Mouse (Mus musculus): ENCODE results near the gene Myo1e. TPM values are rescaled to one million over a fixed set of nuclear protein-coding genes. Genes with fewer than 3 reads are reported as not detected.

Gene Myo1e
- polyA plus RNA-seq, 1 experiment from 2014 or later = 17.6 TPM

DNA sequence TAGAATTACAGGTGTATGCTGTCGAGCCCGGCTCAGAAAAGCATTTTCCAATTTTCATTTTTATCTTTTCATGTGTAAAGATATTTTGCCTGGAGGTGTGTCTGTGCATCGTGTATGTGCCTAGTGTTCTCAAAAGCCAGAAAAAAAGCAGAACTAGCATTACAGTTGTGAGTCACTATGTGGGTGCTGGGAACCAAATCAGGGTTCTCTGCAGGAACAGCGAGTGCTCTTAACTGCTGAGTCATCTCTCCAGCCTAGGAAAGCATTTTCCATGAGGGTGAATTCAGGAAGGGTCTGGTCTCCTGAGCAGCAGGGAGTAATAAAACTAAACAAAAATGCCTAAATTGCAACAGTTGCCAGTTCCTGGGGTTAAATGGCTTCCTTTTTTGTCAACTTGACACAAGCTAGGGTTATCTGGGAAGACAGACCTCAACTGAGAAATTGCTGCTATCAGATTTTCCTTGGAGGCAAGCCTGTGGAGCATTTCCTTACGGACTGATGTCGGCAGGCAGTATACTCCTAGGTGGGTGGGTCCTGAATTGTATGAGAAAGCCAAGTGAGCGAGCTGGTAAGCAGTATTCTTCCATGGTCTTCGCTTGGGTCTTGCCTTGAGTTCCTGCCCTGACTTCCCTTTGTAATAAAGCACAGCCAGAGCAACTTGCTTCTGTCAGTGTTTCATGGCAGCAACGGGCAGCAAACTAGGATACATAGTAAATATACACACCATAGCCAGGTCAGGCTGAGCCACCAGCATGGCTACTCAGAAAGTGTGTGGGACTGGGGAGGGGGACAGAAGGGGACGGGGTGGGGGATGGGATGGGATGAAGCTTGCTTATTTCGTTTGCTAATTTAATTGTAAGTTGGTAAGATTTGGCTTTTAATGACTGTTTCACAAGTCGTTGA lies 184.8 kb downstream of the Myo1e start:
- Histone ChIP-seq H3K27me3 (replicated peaks; ENCODE audit: low read depth, poor library complexity, severe bottlenecking) (no peaks in the 10 kb centered on the region), H3K9me3 (no peaks in the 10 kb centered on the region), H3K4me3 (no peak overlapping the region), H3K27ac (replicated peaks) (no peak overlapping the region), H3K4me1 (peaks cover 6% of the 10 kb centered on the region; the same call in 1 of the 2 replicates), H3K36me3 (replicated peaks) (peaks cover 15% of the 10 kb centered on the region)
- WGBS = 83% methylated on average over 12 of the region's 12 CpGs
- no peak for DNase-seq (ENCODE audit: low spot score)

DNA sequence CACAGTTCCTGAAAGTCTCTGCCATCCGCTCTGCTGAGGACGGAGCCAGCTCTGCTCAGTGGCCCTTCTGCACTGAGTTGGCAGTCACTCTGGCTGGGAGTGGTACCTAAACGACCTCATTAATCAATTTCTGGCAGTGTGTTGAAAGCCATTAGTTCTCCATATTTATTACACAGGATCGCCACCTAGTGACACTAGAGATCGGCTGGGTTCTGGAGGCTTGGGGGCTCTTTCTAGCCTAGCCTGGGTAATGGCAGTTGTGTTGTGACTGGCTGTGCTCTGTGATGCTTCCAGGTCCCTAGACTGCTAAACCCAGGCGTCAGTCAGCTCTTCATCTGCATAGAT lies 185.4 kb downstream of the Myo1e start:
- Histone ChIP-seq H3K27ac (replicated peaks) (no peak overlapping the region), H3K27me3 (replicated peaks; ENCODE audit: low read depth, poor library complexity, severe bottlenecking) (no peaks in the 10 kb centered on the region), H3K36me3 (replicated peaks) (peaks cover 15% of the 10 kb centered on the region), H3K4me1 (peaks cover 6% of the 10 kb centered on the region; the same call in 1 of the 2 replicates), H3K4me3 (no peak overlapping the region), H3K9me3 (no peaks in the 10 kb centered on the region)
- WGBS = 31% methylated on average over 6 of the region's 6 CpGs
- peak; percentile 43 for DNase-seq (ENCODE audit: low spot score)

DNA sequence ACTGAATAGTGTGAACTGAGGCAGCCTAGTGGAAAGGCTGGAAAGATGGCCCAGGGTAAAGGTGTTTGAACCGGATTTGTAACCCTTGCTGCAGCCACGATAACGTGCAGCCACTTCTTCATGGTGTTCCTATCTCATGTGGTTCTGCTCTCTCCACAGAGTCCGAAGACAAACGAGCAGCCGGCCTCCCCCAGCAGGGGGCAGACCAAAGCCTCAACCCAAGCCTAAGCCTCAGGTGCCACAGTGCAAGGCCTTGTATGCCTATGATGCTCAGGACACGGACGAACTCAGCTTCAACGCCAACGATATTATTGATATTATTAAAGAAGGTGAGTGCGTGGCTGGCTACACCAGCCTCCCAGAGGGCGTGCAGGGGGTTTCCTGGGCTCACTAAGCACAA lies 188.5 kb downstream of the Myo1e start:
- H3K27me3 ChIP-seq (replicated peaks; ENCODE audit: low read depth, poor library complexity, severe bottlenecking) = no peaks in the 10 kb centered on the region
- peaks cover 26% of the 10 kb centered on the region for H3K36me3 ChIP-seq (replicated peaks)
- peak; percentile 26 for DNase-seq (ENCODE audit: low spot score)
- no peak overlapping the region for H3K27ac ChIP-seq (replicated peaks)
- H3K4me1 ChIP-seq = peaks cover 6% of the 10 kb centered on the region; the same call in 1 of the 2 replicates
- WGBS = 85% methylated on average over 12 of the region's 12 CpGs
- no peaks in the 10 kb centered on the region for H3K9me3 ChIP-seq
- no peak overlapping the region for H3K4me3 ChIP-seq

DNA sequence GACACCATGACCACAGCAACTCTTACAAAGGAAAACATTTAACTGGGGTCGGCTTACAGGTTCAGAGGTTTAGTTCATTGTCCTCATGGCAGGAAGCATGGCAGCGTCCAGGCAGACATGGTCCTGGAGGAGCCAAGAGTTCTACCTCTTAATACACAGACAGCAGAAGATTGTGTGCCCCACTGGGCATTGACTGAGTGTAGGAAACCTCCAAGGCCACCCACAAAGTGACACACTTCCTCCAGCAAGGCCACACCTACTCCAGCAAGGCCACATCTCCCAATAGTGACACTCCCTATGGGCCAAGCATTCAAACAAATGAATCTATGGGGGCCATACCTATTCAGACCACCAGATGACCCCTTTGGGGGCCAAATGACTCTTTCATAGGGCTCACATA lies 188.9 kb downstream of the Myo1e start:
- no peak for DNase-seq (ENCODE audit: low spot score)
- Histone ChIP-seq H3K4me1 (peaks cover 6% of the 10 kb centered on the region; the same call in 1 of the 2 replicates), H3K9me3 (no peaks in the 10 kb centered on the region), H3K36me3 (replicated peaks) (peaks cover 26% of the 10 kb centered on the region), H3K27me3 (replicated peaks; ENCODE audit: low read depth, poor library complexity, severe bottlenecking) (no peaks in the 10 kb centered on the region), H3K27ac (replicated peaks) (no peak overlapping the region), H3K4me3 (no peak overlapping the region)
- WGBS = 85% methylated on average over 2 of the region's 2 CpGs

DNA sequence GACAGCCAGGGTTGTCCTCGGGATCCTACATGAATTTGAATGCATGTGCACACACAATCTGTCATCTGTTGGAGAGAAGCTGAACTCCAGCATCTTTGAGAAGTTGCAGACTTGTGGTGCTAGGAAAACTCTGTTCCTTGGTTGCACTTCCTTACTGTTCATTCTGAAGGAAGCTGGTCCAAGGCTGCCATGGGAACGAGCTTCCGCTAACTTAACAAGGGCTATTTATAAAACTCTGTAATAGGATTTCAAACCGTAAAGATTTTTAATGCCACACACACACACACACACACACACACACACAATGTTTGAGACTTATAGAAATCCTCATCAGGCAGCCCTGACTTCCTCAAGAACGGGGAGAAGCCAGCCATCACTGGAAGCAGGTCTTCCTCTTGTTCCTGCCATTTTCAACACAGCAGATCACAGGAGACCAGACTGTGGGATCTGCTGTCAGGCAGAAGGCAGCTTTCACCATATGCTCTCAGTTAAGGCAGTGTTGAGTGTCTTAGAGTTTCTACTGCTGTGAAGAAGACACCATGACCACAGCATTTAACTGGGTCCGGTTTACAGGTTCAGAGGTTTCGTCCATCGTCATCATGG lies 194.9 kb downstream of the Myo1e start:
- Histone ChIP-seq H3K27me3 (replicated peaks; ENCODE audit: low read depth, poor library complexity, severe bottlenecking) (no peaks in the 10 kb centered on the region), H3K27ac (replicated peaks) (no peak overlapping the region), H3K9me3 (no peaks in the 10 kb centered on the region), H3K36me3 (replicated peaks) (peaks cover 24% of the 10 kb centered on the region), H3K4me1 (no peaks in the 10 kb centered on the region), H3K4me3 (no peak overlapping the region)
- WGBS = 95% methylated on average over 8 of the region's 8 CpGs
- DNase-seq (ENCODE audit: low spot score) = no peak

DNA sequence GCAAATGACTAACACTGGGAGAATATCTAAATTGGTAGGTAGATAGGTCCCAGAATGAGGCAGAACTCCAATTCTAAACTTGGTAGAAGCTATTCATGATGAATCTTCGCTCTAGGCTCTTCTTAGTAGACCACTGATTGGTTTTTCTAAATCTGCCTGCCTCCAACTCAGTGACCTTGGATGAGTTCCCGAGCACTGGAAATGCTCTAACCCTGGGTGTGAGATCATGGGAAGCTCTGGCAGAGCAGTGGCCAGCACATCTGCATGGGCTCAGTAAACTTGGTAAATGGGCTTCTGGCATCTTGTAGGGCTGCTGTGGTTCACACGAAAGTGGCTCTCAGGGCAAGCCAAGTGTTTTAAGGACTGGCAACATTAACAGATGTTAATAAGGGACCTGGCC lies 199.4 kb downstream of the Myo1e start:
- Histone ChIP-seq H3K9me3 (no peaks in the 10 kb centered on the region), H3K36me3 (replicated peaks) (peaks cover 60% of the 10 kb centered on the region), H3K27me3 (replicated peaks; ENCODE audit: low read depth, poor library complexity, severe bottlenecking) (no peaks in the 10 kb centered on the region), H3K4me3 (no peak overlapping the region), H3K27ac (replicated peaks) (no peak overlapping the region), H3K4me1 (no peaks in the 10 kb centered on the region)
- no peak for DNase-seq (ENCODE audit: low spot score)
- WGBS = 94% methylated on average over 3 of the region's 3 CpGs

DNA sequence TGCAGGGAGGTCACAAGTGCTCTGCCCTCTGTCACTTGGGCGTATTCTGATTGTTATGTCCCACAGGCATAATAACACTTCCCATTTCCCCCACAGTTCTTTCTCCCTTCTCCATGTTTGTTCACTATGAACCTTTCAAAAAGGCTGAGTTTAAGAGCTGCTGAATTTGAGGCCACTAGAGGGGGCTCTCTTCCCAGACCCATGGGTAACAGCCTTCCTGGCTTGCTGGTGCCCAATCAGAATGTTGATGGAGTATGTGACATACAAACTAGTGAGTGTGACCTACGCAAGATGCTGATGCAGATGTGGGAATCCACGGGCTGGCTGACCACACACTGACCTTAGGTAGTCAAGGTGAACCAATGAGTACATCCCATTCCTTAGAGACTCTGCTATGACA lies 201.6 kb downstream of the Myo1e start:
- DNase-seq (ENCODE audit: low spot score) = no peak
- Histone ChIP-seq H3K9me3 (no peaks in the 10 kb centered on the region), H3K4me1 (no peaks in the 10 kb centered on the region), H3K27me3 (replicated peaks; ENCODE audit: low read depth, poor library complexity, severe bottlenecking) (no peaks in the 10 kb centered on the region), H3K36me3 (replicated peaks) (peaks cover 82% of the 10 kb centered on the region), H3K4me3 (no peak overlapping the region), H3K27ac (replicated peaks) (no peak overlapping the region)
- 92% methylated on average over 3 of the region's 3 CpGs for WGBS

DNA sequence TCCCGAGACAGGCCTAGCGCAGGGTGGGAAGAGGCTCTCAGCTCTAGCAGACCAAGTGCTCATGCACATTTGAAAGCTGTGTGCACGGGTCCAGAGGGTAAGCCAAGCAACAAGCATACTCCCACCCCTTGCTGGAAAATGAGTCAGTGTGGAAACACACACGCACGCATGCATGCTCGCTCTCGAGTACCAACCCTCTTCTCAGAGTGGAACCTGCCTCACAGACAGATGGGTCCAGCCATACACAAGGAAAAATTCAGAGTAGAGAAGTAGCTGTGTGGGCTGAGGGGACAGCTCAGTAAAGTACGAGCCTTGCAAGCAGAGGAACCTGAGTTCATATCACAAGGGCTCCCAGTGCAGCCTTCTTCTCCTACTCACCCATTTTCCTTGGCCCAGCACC lies 202.6 kb downstream of the Myo1e start:
- no peak overlapping the region for H3K27ac ChIP-seq (replicated peaks)
- WGBS = 94% methylated on average over 8 of the region's 8 CpGs
- no peaks in the 10 kb centered on the region for H3K27me3 ChIP-seq (replicated peaks; ENCODE audit: low read depth, poor library complexity, severe bottlenecking)
- peaks cover 91% of the 10 kb centered on the region for H3K36me3 ChIP-seq (replicated peaks)
- DNase-seq (ENCODE audit: low spot score) = no peak
- H3K4me3 ChIP-seq = no peak overlapping the region
- H3K4me1 ChIP-seq = no peaks in the 10 kb centered on the region
- no peaks in the 10 kb centered on the region for H3K9me3 ChIP-seq

DNA sequence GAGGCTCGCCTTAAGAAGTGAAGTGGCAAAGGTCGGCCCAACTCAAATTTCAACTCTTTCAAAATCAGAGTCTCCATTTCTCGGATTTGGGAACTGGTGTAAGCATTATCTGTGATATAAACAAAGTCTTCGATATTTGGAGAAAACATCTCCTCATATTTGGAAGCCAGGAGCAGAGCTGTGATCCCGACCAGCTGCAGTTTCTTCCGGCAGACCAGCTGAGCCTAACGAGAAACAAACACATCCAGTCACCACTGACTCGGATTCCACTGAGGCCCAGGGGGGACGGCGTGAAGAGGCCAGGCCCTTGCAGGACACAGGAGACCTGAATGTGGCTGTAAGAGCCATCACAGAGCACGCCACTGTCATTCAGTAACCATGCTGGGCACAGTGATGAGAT lies 203.5 kb downstream of the Myo1e start:
- H3K4me3 ChIP-seq = no peak overlapping the region
- 62% methylated on average over 11 of the region's 11 CpGs for WGBS
- peaks cover 100% of the 10 kb centered on the region for H3K36me3 ChIP-seq (replicated peaks)
- H3K27me3 ChIP-seq (replicated peaks; ENCODE audit: low read depth, poor library complexity, severe bottlenecking) = no peaks in the 10 kb centered on the region
- H3K9me3 ChIP-seq = no peaks in the 10 kb centered on the region
- H3K4me1 ChIP-seq = no peaks in the 10 kb centered on the region
- no peak for DNase-seq (ENCODE audit: low spot score)
- H3K27ac ChIP-seq (replicated peaks) = no peak overlapping the region

DNA sequence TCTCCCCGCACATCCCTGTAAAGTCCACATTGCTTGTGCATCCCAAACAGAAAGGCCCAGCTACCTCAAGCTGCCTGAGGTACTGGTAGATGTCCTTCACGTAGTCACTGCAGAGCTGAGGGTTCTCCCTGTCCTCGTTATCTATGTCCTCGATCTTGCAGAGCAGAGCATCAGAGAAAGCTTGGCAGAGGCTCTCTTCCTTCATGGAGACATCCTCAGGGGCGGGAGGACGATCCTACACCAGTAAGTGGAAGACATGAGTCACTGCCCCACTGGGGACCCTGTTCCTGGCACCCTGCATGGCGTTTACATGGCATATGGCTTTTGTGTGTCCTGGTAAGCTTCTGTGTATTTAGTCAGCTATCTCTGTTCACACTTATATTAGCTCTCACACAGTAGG lies 205.9 kb downstream of the Myo1e start:
- DNase-seq (ENCODE audit: low spot score) = no peak
- peaks cover 100% of the 10 kb centered on the region for H3K36me3 ChIP-seq (replicated peaks)
- no peaks in the 10 kb centered on the region for H3K27me3 ChIP-seq (replicated peaks; ENCODE audit: low read depth, poor library complexity, severe bottlenecking)

DNA sequence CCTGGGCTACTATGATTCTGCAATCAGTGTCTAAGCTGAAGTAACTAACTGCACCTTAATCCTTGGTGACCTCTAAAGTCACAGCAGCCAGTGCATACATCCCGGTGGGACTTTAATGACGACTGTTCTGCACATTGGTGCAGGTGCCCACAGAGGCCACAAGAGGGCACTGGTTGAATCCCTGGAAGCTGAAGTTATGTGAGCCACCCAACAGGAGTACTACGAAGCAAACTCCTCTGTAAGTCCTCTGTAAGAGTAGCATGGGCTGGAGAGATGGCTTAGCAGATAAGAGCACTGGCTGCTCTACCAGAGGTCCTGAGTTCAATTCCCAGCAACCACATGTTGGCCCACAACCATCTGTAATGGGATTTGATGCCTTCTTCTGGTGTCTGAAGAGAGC lies 209.3 kb downstream of the Myo1e start:
- no peak overlapping the region for H3K27ac ChIP-seq (replicated peaks)
- H3K36me3 ChIP-seq (replicated peaks) = peaks cover 78% of the 10 kb centered on the region
- 76% methylated on average over 3 of the region's 3 CpGs for WGBS
- H3K9me3 ChIP-seq = no peaks in the 10 kb centered on the region
- H3K4me1 ChIP-seq = peaks cover 7% of the 10 kb centered on the region
- DNase-seq (ENCODE audit: low spot score) = no peak
- no peaks in the 10 kb centered on the region for H3K27me3 ChIP-seq (replicated peaks; ENCODE audit: low read depth, poor library complexity, severe bottlenecking)
- no peak overlapping the region for H3K4me3 ChIP-seq

More for the DNA sequence above, 205.9 kb downstream of the Myo1e start:
- Histone ChIP-seq H3K4me1 (no peaks in the 10 kb centered on the region), H3K4me3 (no peak overlapping the region), H3K9me3 (no peaks in the 10 kb centered on the region), H3K27ac (replicated peaks) (no peak overlapping the region)
- 90% methylated on average over 7 of the region's 7 CpGs for WGBS

DNA sequence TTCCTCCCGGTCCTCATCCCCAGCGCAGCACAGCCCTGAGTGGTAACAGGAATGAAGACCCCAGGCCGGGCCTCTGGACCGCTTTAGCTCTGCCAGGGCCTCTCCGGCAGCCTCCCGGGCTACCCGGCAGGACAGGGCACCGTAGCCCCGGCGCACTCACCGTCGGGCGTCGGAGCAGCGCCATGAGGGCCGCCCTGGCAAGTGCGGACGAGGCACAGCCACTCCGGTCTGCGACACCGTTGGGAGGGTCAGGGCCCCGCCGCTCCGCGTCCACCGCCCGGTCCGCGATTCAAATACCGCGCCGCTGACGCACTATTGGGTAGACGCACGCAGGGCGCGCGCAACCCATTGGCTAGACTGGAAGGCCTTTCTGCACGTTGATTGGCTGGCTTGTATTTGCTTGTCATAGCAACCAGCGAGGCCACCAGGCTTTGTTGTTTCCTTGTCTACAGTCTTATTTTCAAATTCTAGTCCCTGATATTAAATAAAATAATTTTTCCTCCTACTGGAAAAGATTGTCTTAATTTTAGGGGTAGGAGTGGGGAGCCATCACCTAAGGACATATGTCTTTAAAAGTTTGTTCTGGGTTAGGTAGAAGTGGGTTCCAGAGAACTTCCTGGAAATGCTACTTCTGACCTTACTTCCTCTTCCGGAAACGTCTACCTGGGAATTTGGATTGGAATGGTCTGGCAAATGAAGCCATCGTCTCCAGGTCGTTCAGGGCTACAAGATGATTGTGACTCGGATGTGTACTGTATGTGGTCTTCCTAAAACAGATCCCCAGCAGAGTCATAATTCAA lies 214.3 kb downstream of the Myo1e start, which contains the start of gene Ccnb2:
Ccnb2 (minus strand) TSS at position 291 of the 800 bp plus-strand sequence.
- Histone ChIP-seq H3K27me3 (replicated peaks; ENCODE audit: low read depth, poor library complexity, severe bottlenecking) (no peaks in the 10 kb centered on the region), H3K9me3 (no peaks in the 10 kb centered on the region), H3K4me1 (peaks cover 11% of the 10 kb centered on the region)

More for the DNA sequence above, 214.3 kb downstream of the Myo1e start, which contains the start of gene Ccnb2:
- Histone ChIP-seq H3K27ac (replicated peaks) (peak within 1 kb of the TSS; percentile 98), H3K36me3 (replicated peaks) (peaks cover 62% of the 10 kb centered on the region), H3K4me3 (peak within 1 kb of the TSS; percentile 90)
- DNase-seq (ENCODE audit: low spot score) = peak; percentile 95
- 3% methylated on average over 45 of the region's 45 CpGs for WGBS
